Mouse (Mus musculus) heart, embryonic 12.5 days (tissue): ENCODE measurements around the gene Mgat4a. TPM values are rescaled to one million over a fixed set of nuclear protein-coding genes. Genes with fewer than 3 reads are reported as not detected.
A peak's percentile ranks its signal among the peaks of the same experiment; 100 is the strongest.

Experiments used
- ATAC-seq: fragments of 200-750 bp; cut with Nextera tagmentation; 2 replicates; pipeline ENCODE4 v1.8.0; 2017; ENCODE audit warnings: moderate TSS enrichment, moderate library complexity; ENCODE audit not compliant: insufficient number of reproducible peaks, low FRiP score
- H3K27ac ChIP-seq: fragments of 300-500 bp; sonication (generic); 2 replicates; pipeline ENCODE4 v1.5.1; 2016; ENCODE audit warnings: mild to moderate bottlenecking, moderate library complexity; ENCODE audit not compliant: poor library complexity, severe bottlenecking
- H3K27me3 ChIP-seq: fragments of 300-500 bp; sonication (generic); replicated peaks from 2 replicates; pipeline ENCODE4 v1.6.1; 2016; ENCODE audit warnings: mild to moderate bottlenecking, moderate library complexity
- H3K36me3 ChIP-seq: fragments of 300-500 bp; sonication (generic); 2 replicates; pipeline ENCODE4 v1.6.1; 2016; ENCODE audit warnings: mild to moderate bottlenecking, moderate library complexity
- H3K4me1 ChIP-seq: fragments of 300-500 bp; sonication (generic); replicated peaks from 2 replicates; pipeline ENCODE4 v1.6.1; 2016; ENCODE audit warnings: mild to moderate bottlenecking
- H3K4me2 ChIP-seq: fragments of 300-500 bp; sonication (generic); 2 replicates; pipeline ENCODE4 v1.6.1; 2016; ENCODE audit warnings: mild to moderate bottlenecking, moderate library complexity
- H3K4me3 ChIP-seq: fragments of 300-500 bp; sonication (generic); 2 replicates; pipeline ENCODE4 v1.5.1; 2016; ENCODE audit warnings: mild to moderate bottlenecking
- H3K9ac ChIP-seq: fragments of 300-500 bp; sonication (generic); 2 replicates; pipeline ENCODE4 v1.6.1; 2016; ENCODE audit warnings: mild to moderate bottlenecking, moderate library complexity
- H3K9me3 ChIP-seq: fragments of 300-500 bp; sonication (generic); replicated peaks from 2 replicates; pipeline ENCODE4 v1.6.1; 2016; ENCODE audit warnings: mild to moderate bottlenecking, moderate library complexity
- WGBS: fragments of 180-500 bp; shearing (Covaris S2); methylation state at CpG from one replicate; pipeline ENCODE4 v1.1.7; 2016; 5-methylcytosine and 5-hydroxymethylcytosine counted together
- polyA plus RNA-seq: library from polyadenylated mRNA; unstranded; fragments of >200 nt; fragmentation: Nextera tagmentation; extraction: Ambion mirVana; gene quantifications from 2 replicates; pipeline ENCODE4 v1.2.1, GENCODE M21; 2016

Mgat4a gene
- 3.6 and 3.9 TPM in 2 replicates for polyA plus RNA-seq

- peak within 1 kb of the TSS; percentile 100 for H3K4me2 ChIP-seq
- peak; percentile 95 for ATAC-seq
- no peaks in the 10 kb centered on the region for H3K36me3 ChIP-seq
- WGBS, result 6% methylated on average over 63 of the region's 72 CpGs
- H3K9ac ChIP-seq, result peak within 1 kb of the TSS; percentile 86
- peaks cover 4% of the 10 kb centered on the region for H3K4me1 ChIP-seq
- no peak within 1 kb of the TSS for H3K27ac ChIP-seq
- H3K27me3 ChIP-seq, result peaks cover 16% of the 10 kb centered on the region
- 0 out of 2 replicates have a peak, but pooled peaks cover 3% of the 10 kb centered on the region for H3K9me3 ChIP-seq
- peak within 1 kb of the TSS; percentile 83 for H3K4me3 ChIP-seq
Measured at GRCm38 (mm10) chr1:37540810-37541658, at the start of gene Mgat4a. Gene Mgat4a, minus strand, starts transcription at chr1:37541016.

DNA sequence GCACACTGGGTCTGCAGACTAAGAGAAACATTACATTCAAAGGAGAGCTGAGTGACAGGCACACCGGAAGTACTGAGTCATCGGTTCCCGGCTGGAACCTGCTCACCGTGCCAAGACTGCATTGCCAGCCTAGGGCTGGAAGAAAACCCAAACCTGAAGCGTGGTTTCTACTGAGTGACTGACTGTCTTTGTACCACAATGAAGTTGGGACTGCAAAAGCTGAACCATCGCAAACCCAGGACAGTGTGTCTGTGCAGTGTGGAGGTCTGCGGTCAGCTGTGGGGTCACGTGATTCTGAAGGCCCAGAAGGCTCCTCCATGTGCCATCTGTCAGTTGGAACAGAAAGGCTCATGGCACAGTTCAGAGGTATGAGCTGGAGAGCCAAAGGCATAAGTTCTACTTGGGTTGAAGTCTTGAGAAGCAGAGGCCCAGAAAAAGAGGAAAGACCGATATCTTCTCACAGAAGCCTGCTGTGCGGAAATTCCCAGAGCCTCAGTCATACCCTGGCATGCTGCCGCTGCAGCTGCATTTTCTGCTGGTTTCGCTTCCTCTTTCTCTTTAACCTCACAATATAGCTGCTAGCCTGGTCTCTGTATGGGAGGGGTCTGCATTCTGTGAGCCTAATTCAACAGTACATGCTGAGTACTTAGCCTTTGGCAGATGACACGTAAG, 45.1 kb upstream of the Mgat4a start:
- Histone ChIP-seq H3K9ac (no peak overlapping the region), H3K4me1 (peaks cover 6% of the 10 kb centered on the region), H3K9me3 (no peaks in the 10 kb centered on the region), H3K36me3 (no peaks in the 10 kb centered on the region), H3K4me2 (no peak overlapping the region), H3K4me3 (no peak overlapping the region), H3K27me3 (no peaks in the 10 kb centered on the region), H3K27ac (0 out of 2 replicates have a peak overlapping the region, but pooled peaks have one; percentile 38)
- ATAC-seq, result peak; percentile 48; the same call in 1 of the 2 replicates
- WGBS, result 67% methylated on average over 13 of the region's 13 CpGs

DNA sequence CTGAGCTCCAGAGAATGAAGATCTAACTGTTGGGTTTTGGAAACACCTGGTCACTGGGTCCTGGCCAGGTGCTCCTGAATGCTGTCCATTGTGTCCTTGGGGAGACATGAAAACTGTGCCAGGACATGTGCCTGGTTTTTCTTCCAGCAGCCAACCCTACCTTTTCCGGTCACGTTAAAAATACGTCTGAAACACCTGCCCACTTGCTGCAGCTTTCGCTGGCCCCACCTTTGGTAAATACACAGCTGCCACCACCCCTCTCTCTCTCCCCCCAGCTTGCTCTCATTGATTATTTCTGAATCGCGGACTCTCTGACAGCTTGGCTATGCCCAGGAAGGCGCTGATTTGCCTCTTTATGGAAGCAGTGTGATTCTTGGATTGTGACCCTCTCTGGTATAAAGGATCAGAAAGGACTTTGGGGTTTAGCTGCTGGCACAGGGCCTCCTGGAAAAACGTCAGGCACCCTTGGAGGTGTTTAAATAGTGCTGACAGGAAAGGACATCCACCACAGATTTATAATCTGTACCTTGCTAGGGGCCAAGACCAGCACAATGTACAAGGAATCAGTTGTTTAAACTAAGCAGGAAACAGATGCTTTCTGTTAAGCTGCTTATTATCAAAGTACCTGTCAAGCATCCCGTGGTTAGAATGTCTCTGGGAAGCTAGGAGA, 43.1 kb upstream of the Mgat4a start:
- WGBS, result 54% methylated on average over 9 of the region's 9 CpGs
- Histone ChIP-seq H3K9ac (no peak overlapping the region), H3K36me3 (no peaks in the 10 kb centered on the region), H3K4me3 (no peak overlapping the region), H3K4me1 (peaks cover 6% of the 10 kb centered on the region), H3K9me3 (no peaks in the 10 kb centered on the region), H3K27ac (no peak overlapping the region), H3K27me3 (no peaks in the 10 kb centered on the region), H3K4me2 (no peak overlapping the region)
- no peak for ATAC-seq

DNA sequence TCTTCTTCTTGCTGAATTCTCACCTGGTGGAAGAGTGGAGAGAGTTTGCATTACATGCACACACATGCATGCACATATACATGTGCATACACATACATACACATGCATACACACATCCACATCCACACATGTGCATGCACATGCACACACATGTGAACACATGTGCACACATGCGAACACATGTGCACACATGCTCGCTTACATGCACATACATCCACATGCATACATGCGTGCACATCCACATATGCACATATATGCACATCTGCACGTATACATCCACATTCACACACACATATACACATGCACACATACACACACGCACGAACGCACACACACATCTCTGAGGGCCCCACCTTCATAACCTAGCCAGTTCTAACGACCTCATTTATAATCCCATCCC, 42.4 kb upstream of the Mgat4a start:
- Histone ChIP-seq H3K27ac (no peak overlapping the region), H3K27me3 (no peaks in the 10 kb centered on the region), H3K4me2 (no peak overlapping the region), H3K9ac (no peak overlapping the region), H3K4me1 (peaks cover 6% of the 10 kb centered on the region), H3K9me3 (no peaks in the 10 kb centered on the region), H3K4me3 (no peak overlapping the region), H3K36me3 (no peaks in the 10 kb centered on the region)
- WGBS, result 89% methylated on average over 8 of the region's 8 CpGs
- no peak for ATAC-seq

GRCm38 (mm10) chr1:37579686-37580085, 38.9 kb upstream of the Mgat4a start:
- Histone ChIP-seq H3K27ac (no peak overlapping the region), H3K4me3 (no peak overlapping the region), H3K36me3 (no peaks in the 10 kb centered on the region), H3K9me3 (peaks cover 9% of the 10 kb centered on the region; the same call in 1 of the 2 replicates), H3K4me1 (peaks cover 6% of the 10 kb centered on the region), H3K27me3 (no peaks in the 10 kb centered on the region), H3K4me2 (no peak overlapping the region), H3K9ac (no peak overlapping the region)
- WGBS, result 87% methylated on average over 13 of the region's 13 CpGs
- ATAC-seq, result no peak

- no peak overlapping the region for H3K27ac ChIP-seq
Measured at GRCm38 (mm10) chr1:37572528-37573272, 31.9 kb upstream of the Mgat4a start.

DNA sequence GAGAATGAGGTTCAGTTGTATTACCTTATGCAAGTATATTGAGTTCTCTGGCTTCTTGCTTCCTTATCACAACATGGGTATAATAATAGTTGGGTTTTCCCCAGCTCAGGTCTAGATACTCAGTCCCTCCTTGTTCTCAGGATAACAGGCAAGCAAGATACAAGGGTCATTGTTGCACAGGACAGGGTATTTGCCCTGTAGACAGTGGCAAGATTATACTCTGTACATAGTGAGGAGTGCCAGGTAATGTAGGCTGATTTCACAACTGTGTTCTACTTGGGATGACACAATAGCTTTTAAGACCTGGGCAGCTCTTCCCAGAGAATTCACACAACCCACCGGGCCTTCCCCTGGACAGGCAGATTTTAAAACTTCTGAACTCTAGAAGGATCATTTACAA, 27.6 kb upstream of the Mgat4a start:
- Histone ChIP-seq H3K9me3 (no peaks in the 10 kb centered on the region), H3K4me3 (no peak overlapping the region), H3K4me1 (no peaks in the 10 kb centered on the region), H3K27ac (no peak overlapping the region), H3K27me3 (no peaks in the 10 kb centered on the region), H3K36me3 (no peaks in the 10 kb centered on the region), H3K4me2 (no peak overlapping the region), H3K9ac (no peak overlapping the region)
- 91% methylated on average over 1 of the region's 1 CpGs for WGBS
- no peak for ATAC-seq

More at GRCm38 (mm10) chr1:37572528-37573272, 31.9 kb upstream of the Mgat4a start:
- Histone ChIP-seq H3K4me3 (no peak overlapping the region), H3K36me3 (no peaks in the 10 kb centered on the region), H3K9ac (no peak overlapping the region), H3K4me2 (no peak overlapping the region), H3K9me3 (peaks cover 9% of the 10 kb centered on the region; the same call in 1 of the 2 replicates), H3K4me1 (no peaks in the 10 kb centered on the region), H3K27me3 (no peaks in the 10 kb centered on the region)
- ATAC-seq, result no peak
- WGBS, result 71% methylated on average over 10 of the region's 10 CpGs

GRCm38 (mm10) chr1:37566754-37567153, 25.9 kb upstream of the Mgat4a start:
- ATAC-seq, result no peak
- H3K36me3 ChIP-seq, result no peaks in the 10 kb centered on the region
- no peak overlapping the region for H3K27ac ChIP-seq
- no peak overlapping the region for H3K4me3 ChIP-seq
- H3K9ac ChIP-seq, result no peak overlapping the region
- H3K9me3 ChIP-seq, result no peaks in the 10 kb centered on the region
- no peak overlapping the region for H3K4me2 ChIP-seq
- no peaks in the 10 kb centered on the region for H3K27me3 ChIP-seq
- WGBS, result 80% methylated on average over 4 of the region's 4 CpGs
- H3K4me1 ChIP-seq, result no peaks in the 10 kb centered on the region

GRCm38 (mm10) chr1:37566344-37566743, 25.5 kb upstream of the Mgat4a start:
- Histone ChIP-seq H3K4me1 (no peaks in the 10 kb centered on the region), H3K9me3 (no peaks in the 10 kb centered on the region), H3K27me3 (no peaks in the 10 kb centered on the region), H3K4me2 (no peak overlapping the region), H3K4me3 (no peak overlapping the region), H3K9ac (no peak overlapping the region), H3K27ac (no peak overlapping the region), H3K36me3 (no peaks in the 10 kb centered on the region)
- WGBS, result 80% methylated on average over 2 of the region's 2 CpGs
- no peak for ATAC-seq

DNA sequence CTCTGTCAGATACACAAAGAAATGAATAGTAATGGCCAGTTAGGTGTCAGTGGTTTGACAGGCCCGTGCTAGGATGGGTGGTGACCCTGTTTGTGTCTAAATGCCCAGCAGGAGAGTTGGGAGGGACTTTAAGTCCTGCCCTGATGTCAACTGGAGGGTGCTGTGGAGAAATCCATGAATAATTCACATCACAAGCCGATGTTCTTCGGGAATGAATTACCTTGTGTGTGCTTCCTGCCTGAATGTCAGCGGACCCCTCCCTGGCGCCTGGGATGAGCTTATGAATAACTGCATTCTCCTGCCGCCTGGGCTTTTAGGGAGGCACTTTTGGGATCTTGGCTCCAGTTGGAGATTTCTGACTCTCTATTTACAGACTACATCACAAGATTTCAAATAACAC, 24.6 kb upstream of the Mgat4a start:
- no peak for ATAC-seq
- no peaks in the 10 kb centered on the region for H3K4me1 ChIP-seq
- H3K27me3 ChIP-seq, result no peaks in the 10 kb centered on the region
- no peak overlapping the region for H3K27ac ChIP-seq
- no peak overlapping the region for H3K4me3 ChIP-seq
- no peak overlapping the region for H3K4me2 ChIP-seq
- H3K9me3 ChIP-seq, result no peaks in the 10 kb centered on the region
- no peak overlapping the region for H3K9ac ChIP-seq
- WGBS, result 50% methylated on average over 6 of the region's 6 CpGs
- no peaks in the 10 kb centered on the region for H3K36me3 ChIP-seq
